Mouse (Mus musculus): ENCODE results near the gene Vcp. TPM values are rescaled to one million over a fixed set of nuclear protein-coding genes. Genes with fewer than 3 reads are reported as not detected.
A peak's percentile ranks its signal among the peaks of the same experiment; 100 is the strongest.
"Not testable (repeated sequence)": the region's sequence is repeated elsewhere in the genome, so short reads cannot be mapped to it uniquely, and the experiment has no call there.

The Vcp gene
- 78.0 and 85.5 TPM in 2 replicates for polyA plus RNA-seq (2012; rRNA removed)

DNA sequence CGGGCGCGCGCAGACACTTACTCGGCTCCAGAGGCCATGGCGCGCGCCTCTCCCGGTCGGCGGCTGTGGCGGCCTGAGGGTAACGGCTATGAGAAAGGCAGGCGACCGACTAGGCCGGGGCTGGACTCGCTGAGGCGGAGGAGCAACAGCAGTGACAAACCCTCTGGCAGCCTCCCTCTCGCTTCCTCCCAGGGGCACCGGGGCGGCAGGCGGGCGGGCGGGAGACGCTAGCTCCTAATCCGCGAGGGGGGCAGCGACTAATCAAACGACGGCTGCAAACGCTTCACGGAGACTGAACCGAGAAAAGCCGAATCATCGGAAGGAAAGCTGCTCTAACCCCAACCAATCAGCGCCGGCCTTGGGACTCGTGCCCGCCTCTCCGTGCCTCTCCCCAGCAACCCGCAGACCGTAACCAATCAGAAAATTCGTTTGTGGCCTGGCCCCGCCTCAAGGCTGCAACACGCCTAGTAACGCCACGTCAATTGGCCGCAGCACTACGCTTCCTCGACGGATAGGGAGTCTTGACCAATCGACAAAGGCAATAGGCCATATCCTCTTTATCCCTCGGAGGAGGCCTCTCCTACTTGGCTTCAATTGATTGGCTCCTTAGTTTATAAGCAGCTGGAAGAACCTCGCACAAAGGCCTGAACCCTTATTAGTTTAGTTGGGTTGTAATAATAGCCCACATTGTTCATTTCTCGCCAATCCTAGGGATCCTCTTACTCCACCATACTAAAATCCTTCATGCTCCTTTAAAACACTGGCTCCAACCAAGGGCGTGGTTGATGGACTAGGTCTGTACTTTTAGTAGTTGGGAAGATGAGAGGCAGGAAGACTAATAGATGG, at the start of gene Vcp:
Gene Vcp (minus strand): TSS at position 367 of the 846 bp plus-strand sequence.
- TF ChIP-seq POLR2A (IDR thresholded peaks at IDR 0.05; ENCODE audit: control insufficient read depth, low read depth, low read length): peak; percentile 49
- not testable (repeated sequence) for H3K27me3 ChIP-seq (ENCODE audit: control insufficient read depth, insufficient read depth, low read length); H3K36me3 ChIP-seq (ENCODE audit: control insufficient read depth, insufficient read depth, low read length)
- Histone ChIP-seq H3K27ac (ENCODE audit: control insufficient read depth, insufficient read depth, low read depth, low read length) (peak within 1 kb of the TSS; percentile 98), H3K4me3 (ENCODE audit: control insufficient read depth, low read depth, low read length) (peak within 1 kb of the TSS; percentile 97), H3K4me1 (ENCODE audit: control insufficient read depth, insufficient read depth, low read length) (peaks cover 10% of the 10 kb centered on the region)

DNA sequence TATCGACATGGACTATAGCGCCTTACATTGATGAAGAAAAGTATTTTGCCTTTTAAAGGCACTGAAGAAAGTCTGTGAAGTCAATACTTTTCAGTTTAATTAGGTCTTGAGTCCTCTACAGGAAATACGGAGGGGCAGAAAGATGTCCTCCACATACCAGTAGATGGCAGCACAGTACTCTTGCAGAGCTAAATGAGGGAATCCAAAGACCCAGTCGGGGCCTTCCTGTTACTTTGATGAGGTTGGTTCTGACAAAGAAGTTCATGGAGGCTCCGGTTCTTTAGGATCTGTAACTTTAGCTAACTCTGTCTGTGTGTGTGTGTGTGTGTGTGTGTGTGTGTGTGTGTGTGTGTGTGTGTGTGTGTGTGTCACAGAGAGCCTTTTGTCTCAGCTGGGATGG, 46.9 kb upstream of the Vcp start:
- Histone ChIP-seq H3K27me3 (ENCODE audit: control insufficient read depth, insufficient read depth, low read length) (peaks cover 6% of the 10 kb centered on the region), H3K36me3 (ENCODE audit: control insufficient read depth, insufficient read depth, low read length) (no peaks in the 10 kb centered on the region), H3K27ac (ENCODE audit: control insufficient read depth, insufficient read depth, low read depth, low read length) (no peak overlapping the region), H3K4me1 (ENCODE audit: control insufficient read depth, insufficient read depth, low read length) (peaks cover 13% of the 10 kb centered on the region), H3K4me3 (ENCODE audit: control insufficient read depth, low read depth, low read length) (peak overlapping the region; percentile 29; the same call in 1 of the 2 replicates)
- no peak; the same call in 1 of the 2 replicates for TF ChIP-seq CTCF (IDR thresholded peaks at IDR 0.05; ENCODE audit: control insufficient read depth, insufficient read depth, insufficient replicate concordance, low read depth, low read length)
- no peak for TF ChIP-seq POLR2A (IDR thresholded peaks at IDR 0.05; ENCODE audit: control insufficient read depth, low read depth, low read length)

DNA sequence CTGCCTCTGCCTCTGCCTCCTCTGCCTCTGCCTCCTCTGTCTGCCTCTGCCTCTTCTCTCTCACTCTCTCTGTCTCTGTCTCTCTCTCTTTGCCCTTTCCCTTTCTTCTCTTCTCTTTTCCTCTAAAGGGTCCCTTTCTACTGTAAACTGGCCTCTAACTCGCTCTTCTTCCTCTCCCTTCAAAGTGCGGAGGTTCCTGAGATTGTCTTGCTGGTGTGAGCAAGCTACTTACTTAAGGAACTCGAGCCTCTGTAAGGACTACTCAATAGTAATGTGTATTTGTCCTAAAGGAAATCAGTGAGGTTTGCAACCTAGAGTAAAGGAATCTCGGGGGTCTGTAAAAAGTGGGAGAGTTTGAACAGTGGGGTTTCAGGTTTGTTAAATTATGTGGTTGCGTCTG, 46.3 kb upstream of the Vcp start:
- Histone ChIP-seq H3K4me1 (ENCODE audit: control insufficient read depth, insufficient read depth, low read length) (peaks cover 13% of the 10 kb centered on the region), H3K27ac (ENCODE audit: control insufficient read depth, insufficient read depth, low read depth, low read length) (peak overlapping the region; percentile 10), H3K27me3 (ENCODE audit: control insufficient read depth, insufficient read depth, low read length) (peaks cover 6% of the 10 kb centered on the region), H3K4me3 (ENCODE audit: control insufficient read depth, low read depth, low read length) (peak overlapping the region; percentile 84), H3K36me3 (ENCODE audit: control insufficient read depth, insufficient read depth, low read length) (no peaks in the 10 kb centered on the region)
- TF ChIP-seq POLR2A (IDR thresholded peaks at IDR 0.05; ENCODE audit: control insufficient read depth, low read depth, low read length) (no peak), CTCF (IDR thresholded peaks at IDR 0.05; ENCODE audit: control insufficient read depth, insufficient read depth, insufficient replicate concordance, low read depth, low read length) (no peak)

DNA sequence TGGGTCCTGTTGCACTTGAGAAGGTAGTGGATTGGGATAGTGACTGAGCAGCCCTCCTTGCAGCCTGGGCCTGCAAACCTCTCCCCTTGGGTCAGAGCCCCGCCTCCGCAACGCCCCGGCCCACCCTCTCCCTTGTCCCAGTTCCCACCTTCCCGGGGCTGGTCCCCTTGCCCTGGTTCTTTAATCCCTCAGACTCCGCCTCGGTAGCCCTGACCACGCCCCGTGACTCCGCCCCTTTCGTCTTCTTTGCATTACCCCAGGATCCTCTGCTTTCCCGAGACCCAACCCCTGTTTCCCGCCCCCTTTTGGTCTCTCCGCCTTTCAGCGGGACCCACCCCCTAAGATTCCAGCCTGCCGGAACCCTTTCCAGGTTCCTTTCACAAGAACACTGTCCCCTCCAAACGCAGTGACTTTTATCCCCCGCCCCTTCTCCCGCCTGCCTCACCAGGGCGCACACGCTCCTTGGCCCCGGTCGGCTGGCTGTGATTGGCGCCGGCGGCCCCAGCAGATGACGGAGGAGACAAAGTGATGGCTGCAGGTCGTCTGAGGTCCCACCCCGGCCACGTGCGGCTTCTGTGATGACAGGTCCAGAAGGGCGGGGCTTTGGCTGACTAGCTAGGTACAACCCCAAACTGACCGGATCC, 45.5 kb upstream of the Vcp start, which contains the start of gene Fam214b:
Gene Fam214b (minus strand): TSS at position 562 of the 644 bp plus-strand sequence.
- no peaks in the 10 kb centered on the region for H3K36me3 ChIP-seq (ENCODE audit: control insufficient read depth, insufficient read depth, low read length)
- TF ChIP-seq POLR2A (IDR thresholded peaks at IDR 0.05; ENCODE audit: control insufficient read depth, low read depth, low read length): peak; percentile 43; the same call in 1 of the 2 replicates
- no peak for TF ChIP-seq CTCF (IDR thresholded peaks at IDR 0.05; ENCODE audit: control insufficient read depth, insufficient read depth, insufficient replicate concordance, low read depth, low read length)
- H3K4me3 ChIP-seq (ENCODE audit: control insufficient read depth, low read depth, low read length): peak within 1 kb of the TSS; percentile 84
- peaks cover 6% of the 10 kb centered on the region for H3K27me3 ChIP-seq (ENCODE audit: control insufficient read depth, insufficient read depth, low read length)
- H3K4me1 ChIP-seq (ENCODE audit: control insufficient read depth, insufficient read depth, low read length): peaks cover 13% of the 10 kb centered on the region
- H3K27ac ChIP-seq (ENCODE audit: control insufficient read depth, insufficient read depth, low read depth, low read length): peak within 1 kb of the TSS; percentile 55

DNA sequence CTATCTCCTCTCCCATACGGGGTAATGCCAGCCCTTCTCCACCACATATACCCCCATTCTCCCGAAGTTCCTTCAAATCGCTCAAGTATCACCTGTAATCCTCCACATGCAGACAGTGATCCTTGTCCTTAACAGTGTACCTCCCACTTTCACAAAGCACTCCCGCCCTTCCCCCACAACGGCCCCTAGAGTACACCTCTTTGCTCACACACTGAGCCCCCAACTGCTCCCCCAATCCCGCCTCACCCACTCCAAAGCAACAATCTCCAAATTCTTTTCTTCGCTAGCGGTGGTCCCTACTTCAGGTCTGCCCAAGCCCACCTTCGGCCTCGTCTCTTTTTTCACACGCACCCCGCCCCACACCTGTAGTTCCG, 45.0 kb upstream of the Vcp start:
- Histone ChIP-seq H3K4me1 (ENCODE audit: control insufficient read depth, insufficient read depth, low read length) (peaks cover 16% of the 10 kb centered on the region), H3K4me3 (ENCODE audit: control insufficient read depth, low read depth, low read length) (peak overlapping the region; percentile 84), H3K27me3 (ENCODE audit: control insufficient read depth, insufficient read depth, low read length) (peaks cover 6% of the 10 kb centered on the region), H3K36me3 (ENCODE audit: control insufficient read depth, insufficient read depth, low read length) (no peaks in the 10 kb centered on the region), H3K27ac (ENCODE audit: control insufficient read depth, insufficient read depth, low read depth, low read length) (peak overlapping the region; percentile 18)
- no peak for TF ChIP-seq POLR2A (IDR thresholded peaks at IDR 0.05; ENCODE audit: control insufficient read depth, low read depth, low read length)
- TF ChIP-seq CTCF (IDR thresholded peaks at IDR 0.05; ENCODE audit: control insufficient read depth, insufficient read depth, insufficient replicate concordance, low read depth, low read length): no peak

DNA sequence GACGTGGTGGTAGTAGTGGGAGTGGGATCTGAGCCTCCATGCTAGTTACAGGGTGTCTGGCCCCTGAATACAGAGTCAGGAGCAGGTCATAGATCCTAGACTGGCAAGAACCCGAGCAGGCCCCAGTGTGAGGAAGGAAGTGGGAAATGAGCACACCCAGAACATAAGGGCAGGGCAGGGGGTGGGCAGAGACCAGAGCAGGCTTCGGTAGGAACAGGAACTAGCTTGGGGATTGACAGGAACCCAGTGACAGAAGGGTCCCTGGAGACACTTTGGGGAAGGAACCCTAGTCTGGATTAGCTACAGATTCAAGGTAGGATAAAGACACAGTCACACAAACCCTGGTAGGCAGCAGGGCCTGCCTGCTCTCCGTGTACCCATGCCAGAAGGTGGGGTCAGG, 44.4 kb upstream of the Vcp start:
- H3K4me1 ChIP-seq (ENCODE audit: control insufficient read depth, insufficient read depth, low read length): peaks cover 20% of the 10 kb centered on the region

DNA sequence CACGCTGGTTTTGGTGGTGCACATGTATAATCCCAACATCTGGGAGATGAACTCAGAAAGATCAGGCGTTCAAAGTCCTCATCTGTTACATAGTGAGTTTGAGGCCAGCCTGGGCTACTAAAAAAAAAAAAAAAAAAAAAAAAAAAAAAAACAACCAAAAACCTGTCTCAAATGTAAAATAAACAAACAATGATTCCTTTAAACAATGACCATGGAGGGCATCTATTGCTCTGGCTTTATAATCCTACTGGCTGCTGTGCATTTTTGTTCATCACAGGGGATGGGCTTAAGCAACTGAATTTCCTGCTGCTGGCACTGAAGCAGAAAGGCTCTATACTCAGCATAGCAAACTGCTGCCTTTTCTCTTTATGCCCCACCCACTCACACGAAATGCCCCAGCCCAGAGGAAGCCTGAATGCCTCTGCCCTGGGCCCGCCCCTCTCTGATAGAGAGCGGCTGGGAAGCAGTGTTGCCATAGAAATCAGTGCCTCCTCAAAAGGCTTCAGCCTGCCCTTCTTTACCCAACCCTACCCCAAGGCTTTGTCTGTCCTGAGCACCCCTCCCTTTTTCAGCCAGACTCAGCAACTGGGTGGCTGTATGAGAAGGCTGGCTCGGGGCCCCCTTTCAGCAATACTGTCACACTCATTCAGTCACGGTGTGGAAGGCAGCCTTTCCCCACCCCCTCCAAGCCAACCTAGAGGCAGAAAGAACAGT, 43.5 kb upstream of the Vcp start:
- Histone ChIP-seq H3K27me3 (ENCODE audit: control insufficient read depth, insufficient read depth, low read length) (peaks cover 6% of the 10 kb centered on the region), H3K4me3 (ENCODE audit: control insufficient read depth, low read depth, low read length) (no peak overlapping the region; the same call in 1 of the 2 replicates), H3K4me1 (ENCODE audit: control insufficient read depth, insufficient read depth, low read length) (peaks cover 24% of the 10 kb centered on the region), H3K27ac (ENCODE audit: control insufficient read depth, insufficient read depth, low read depth, low read length) (no peak overlapping the region; the same call in 1 of the 2 replicates), H3K36me3 (ENCODE audit: control insufficient read depth, insufficient read depth, low read length) (no peaks in the 10 kb centered on the region)
- no peak for TF ChIP-seq CTCF (IDR thresholded peaks at IDR 0.05; ENCODE audit: control insufficient read depth, insufficient read depth, insufficient replicate concordance, low read depth, low read length)
- TF ChIP-seq POLR2A (IDR thresholded peaks at IDR 0.05; ENCODE audit: control insufficient read depth, low read depth, low read length): no peak

More for the DNA sequence above, 44.4 kb upstream of the Vcp start:
- no peaks in the 10 kb centered on the region for H3K36me3 ChIP-seq (ENCODE audit: control insufficient read depth, insufficient read depth, low read length)
- peaks cover 6% of the 10 kb centered on the region for H3K27me3 ChIP-seq (ENCODE audit: control insufficient read depth, insufficient read depth, low read length)
- peak overlapping the region; percentile 84 for H3K4me3 ChIP-seq (ENCODE audit: control insufficient read depth, low read depth, low read length)
- peak overlapping the region; percentile 18 for H3K27ac ChIP-seq (ENCODE audit: control insufficient read depth, insufficient read depth, low read depth, low read length)
- TF ChIP-seq CTCF (IDR thresholded peaks at IDR 0.05; ENCODE audit: control insufficient read depth, insufficient read depth, insufficient replicate concordance, low read depth, low read length): no peak
- no peak for TF ChIP-seq POLR2A (IDR thresholded peaks at IDR 0.05; ENCODE audit: control insufficient read depth, low read depth, low read length)
